Mouse (Mus musculus): Measurements from ENCODE around the gene Ccer2.

DNA sequence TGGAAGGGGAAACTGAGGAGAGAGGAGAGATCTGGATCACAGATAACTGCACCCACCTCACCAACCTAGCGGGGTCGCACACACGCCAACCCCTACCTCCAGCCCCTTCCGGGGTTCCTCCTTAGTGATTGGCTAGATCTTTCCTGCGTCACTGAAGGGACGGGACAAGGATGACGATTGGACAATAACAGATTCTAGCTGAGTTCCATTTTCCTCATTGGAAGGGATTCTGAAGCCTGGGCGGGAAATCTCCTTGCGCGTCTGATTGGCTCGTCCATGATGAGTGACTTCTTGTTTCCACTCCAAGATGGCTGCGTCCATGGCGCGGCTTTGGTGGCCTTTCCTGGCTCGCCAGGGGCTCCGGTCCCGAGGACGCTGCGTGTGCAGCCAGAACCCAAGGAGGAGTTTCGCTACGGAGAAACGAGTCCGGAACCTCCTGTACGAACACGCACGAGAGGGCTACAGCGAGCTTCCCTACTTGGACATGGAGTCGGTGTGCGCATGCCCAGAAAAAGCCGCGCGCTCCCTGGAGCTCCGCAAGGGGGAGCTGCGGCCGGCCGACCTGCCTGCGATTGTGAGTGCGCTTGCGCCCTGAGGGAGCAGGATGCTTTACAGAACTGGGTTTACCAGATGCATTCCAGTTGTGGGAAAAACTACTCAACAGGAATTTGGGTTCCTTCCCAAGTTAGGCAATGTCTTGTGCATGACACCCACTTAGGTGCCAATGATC lies 14.1 kb upstream of the Ccer2 start, which contains the start of the genes Mrps12 and Sars2:
- peak; percentile 61 for TF ChIP-seq CTCF (IDR thresholded peaks at IDR 0.05; ENCODE audit: borderline replicate concordance, insufficient read depth, low read length)
- peak; percentile 86 for TF ChIP-seq POLR2A (IDR thresholded peaks at IDR 0.05; ENCODE audit: low read depth, low read length)

Data from embryonic fibroblast, embryonic 13.5 days (primary cell).